Mouse (Mus musculus) embryonic fibroblast, embryonic 13.5 days (primary cell): Measurements from ENCODE around the gene Cilp2.

ENCODE experiments used
- CTCF ChIP-seq: IDR thresholded peaks from 2 replicates; pipeline ENCODE4 v1.5.1; 2011; ENCODE audit warnings: mild to moderate bottlenecking, control low read depth, low read length, moderate library complexity, borderline replicate concordance; ENCODE audit not compliant: insufficient read depth
- POLR2A ChIP-seq: IDR thresholded peaks from 2 replicates; pipeline ENCODE4 v1.6.1; 2011; ENCODE audit warnings: low read depth, mild to moderate bottlenecking, control low read depth, low read length, moderate library complexity

GRCm38 (mm10) chr8:69860807-69861206, 26.7 kb downstream of the Cilp2 start:
- TF ChIP-seq CTCF (peak; percentile 30; the same call in 1 of the 2 replicates), POLR2A (no peak)
